Mouse (Mus musculus): ENCODE data around the gene Prss35. TPM values are rescaled to one million over a fixed set of nuclear protein-coding genes. Genes with fewer than 3 reads are reported as not detected.

Gene Prss35
- polyA plus RNA-seq, 1 experiment, result 0.05 TPM

- no peaks in the 10 kb centered on the region for H3K36me3 ChIP-seq (ENCODE audit: control insufficient read depth, insufficient read depth)
- no peaks in the 10 kb centered on the region for H3K27me3 ChIP-seq (ENCODE audit: control insufficient read depth, insufficient read depth, insufficient read length)
- no peak for TF ChIP-seq POLR2AphosphoS2 (IDR thresholded peaks at IDR 0.05; ENCODE audit: insufficient read length, low read depth)
- TF ChIP-seq MAX (IDR thresholded peaks at IDR 0.05; ENCODE audit: low read depth), result no peak
- no peak for TF ChIP-seq TCF3 (IDR thresholded peaks at IDR 0.05; ENCODE audit: insufficient read length, low read depth)
- TF ChIP-seq E2F4 (IDR thresholded peaks at IDR 0.05; ENCODE audit: insufficient read depth), result no peak
- TF ChIP-seq SRF (IDR thresholded peaks at IDR 0.05; ENCODE audit: control insufficient read depth, insufficient read length, low read depth), result no peak
- TF ChIP-seq CEBPB (IDR thresholded peaks at IDR 0.05; ENCODE audit: insufficient read depth, poor library complexity, severe bottlenecking), result no peak
- no peak for TF ChIP-seq MYOD1 (IDR thresholded peaks at IDR 0.05; ENCODE audit: control insufficient read depth in 1 of 3, insufficient read length in 2 of 3, low read depth in 2 of 3)
- H3K4me2 ChIP-seq (ENCODE audit: low read depth), result no peak overlapping the region
- H3ac ChIP-seq (ENCODE audit: control insufficient read depth, insufficient read length), result no peak overlapping the region
- H3K79me2 ChIP-seq (ENCODE audit: control insufficient read depth, insufficient read depth), result no peaks in the 10 kb centered on the region
- no peak overlapping the region for H3K4me3 ChIP-seq
These were observed 23.2 kb upstream of the Prss35 start for GRCm38 (mm10) chr9:86720227-86720626.

GRCm38 (mm10) chr9:86720794-86721193 lies 22.7 kb upstream of the Prss35 start:
- H3ac ChIP-seq (ENCODE audit: control insufficient read depth, insufficient read length), result no peak overlapping the region
- no peaks in the 10 kb centered on the region for H3K36me3 ChIP-seq (ENCODE audit: control insufficient read depth, insufficient read depth)
- no peak overlapping the region for H3K4me2 ChIP-seq (ENCODE audit: low read depth)
- no peaks in the 10 kb centered on the region for H3K79me2 ChIP-seq (ENCODE audit: control insufficient read depth, insufficient read depth)
- H3K27me3 ChIP-seq (ENCODE audit: control insufficient read depth, insufficient read depth, insufficient read length), result no peaks in the 10 kb centered on the region
- TF ChIP-seq E2F4 (IDR thresholded peaks at IDR 0.05; ENCODE audit: insufficient read depth) (no peak), MAX (IDR thresholded peaks at IDR 0.05; ENCODE audit: low read depth) (no peak), TCF12 (IDR thresholded peaks at IDR 0.05; ENCODE audit: insufficient read depth, poor library complexity, severe bottlenecking) (no peak), CEBPB (IDR thresholded peaks at IDR 0.05; ENCODE audit: insufficient read depth, poor library complexity, severe bottlenecking) (no peak), MYOD1 (IDR thresholded peaks at IDR 0.05; ENCODE audit: control insufficient read depth in 1 of 3, insufficient read length in 2 of 3, low read depth in 2 of 3) (no peak), POLR2A (IDR thresholded peaks at IDR 0.05; ENCODE audit: insufficient read length, low read depth) (no peak), REST (IDR thresholded peaks at IDR 0.05; ENCODE audit: insufficient read depth, insufficient read length) (no peak), MYOG (IDR thresholded peaks at IDR 0.05; ENCODE audit: control insufficient read depth in 1 of 3, insufficient read depth in 1 of 3, insufficient read length in 2 of 3, low read depth in 2 of 3) (no peak), USF1 (IDR thresholded peaks at IDR 0.05; ENCODE audit: low read depth) (no peak), TCF3 (IDR thresholded peaks at IDR 0.05; ENCODE audit: insufficient read length, low read depth) (no peak), SRF (IDR thresholded peaks at IDR 0.05; ENCODE audit: control insufficient read depth, insufficient read length, low read depth) (no peak), POLR2AphosphoS2 (IDR thresholded peaks at IDR 0.05; ENCODE audit: insufficient read length, low read depth) (no peak)
- H3K4me3 ChIP-seq, result no peak overlapping the region

- Histone ChIP-seq H3K36me3 (ENCODE audit: control insufficient read depth, insufficient read depth) (no peaks in the 10 kb centered on the region), H3K4me2 (ENCODE audit: low read depth) (no peak overlapping the region), H3K27me3 (ENCODE audit: control insufficient read depth, insufficient read depth, insufficient read length) (no peaks in the 10 kb centered on the region), H3K79me2 (ENCODE audit: control insufficient read depth, insufficient read depth) (no peaks in the 10 kb centered on the region), H3ac (ENCODE audit: control insufficient read depth, insufficient read length) (no peak overlapping the region), H3K4me3 (no peak overlapping the region)
- no peak for TF ChIP-seq E2F4 (IDR thresholded peaks at IDR 0.05; ENCODE audit: insufficient read depth)
- no peak for TF ChIP-seq POLR2AphosphoS2 (IDR thresholded peaks at IDR 0.05; ENCODE audit: insufficient read length, low read depth)
- TF ChIP-seq TCF3 (IDR thresholded peaks at IDR 0.05; ENCODE audit: insufficient read length, low read depth), result no peak
- no peak for TF ChIP-seq CEBPB (IDR thresholded peaks at IDR 0.05; ENCODE audit: insufficient read depth, poor library complexity, severe bottlenecking)
- TF ChIP-seq POLR2A (IDR thresholded peaks at IDR 0.05; ENCODE audit: insufficient read length, low read depth), result no peak
- TF ChIP-seq USF1 (IDR thresholded peaks at IDR 0.05; ENCODE audit: low read depth), result no peak
- TF ChIP-seq SRF (IDR thresholded peaks at IDR 0.05; ENCODE audit: control insufficient read depth, insufficient read length, low read depth), result no peak
- no peak for TF ChIP-seq REST (IDR thresholded peaks at IDR 0.05; ENCODE audit: insufficient read depth, insufficient read length)
- no peak for TF ChIP-seq MYOD1 (IDR thresholded peaks at IDR 0.05; ENCODE audit: control insufficient read depth in 1 of 3, insufficient read length in 2 of 3, low read depth in 2 of 3)
- TF ChIP-seq TCF12 (IDR thresholded peaks at IDR 0.05; ENCODE audit: insufficient read depth, poor library complexity, severe bottlenecking), result no peak
- TF ChIP-seq MYOG (IDR thresholded peaks at IDR 0.05; ENCODE audit: control insufficient read depth in 1 of 3, insufficient read depth in 1 of 3, insufficient read length in 2 of 3, low read depth in 2 of 3), result no peak
- TF ChIP-seq MAX (IDR thresholded peaks at IDR 0.05; ENCODE audit: low read depth), result no peak
These were observed 18.4 kb upstream of the Prss35 start for GRCm38 (mm10) chr9:86725066-86725465.

GRCm38 (mm10) chr9:86725604-86726380 lies 17.7 kb upstream of the Prss35 start:
- no peak for TF ChIP-seq POLR2A (IDR thresholded peaks at IDR 0.05; ENCODE audit: insufficient read length, low read depth)
- no peak for TF ChIP-seq MYOD1 (IDR thresholded peaks at IDR 0.05; ENCODE audit: control insufficient read depth in 1 of 3, insufficient read length in 2 of 3, low read depth in 2 of 3)
- TF ChIP-seq TCF12 (IDR thresholded peaks at IDR 0.05; ENCODE audit: insufficient read depth, poor library complexity, severe bottlenecking), result no peak
- TF ChIP-seq TCF3 (IDR thresholded peaks at IDR 0.05; ENCODE audit: insufficient read length, low read depth), result no peak
- no peak for TF ChIP-seq MYOG (IDR thresholded peaks at IDR 0.05; ENCODE audit: control insufficient read depth in 1 of 3, insufficient read depth in 1 of 3, insufficient read length in 2 of 3, low read depth in 2 of 3)
- TF ChIP-seq REST (IDR thresholded peaks at IDR 0.05; ENCODE audit: insufficient read depth, insufficient read length), result no peak
- TF ChIP-seq USF1 (IDR thresholded peaks at IDR 0.05; ENCODE audit: low read depth), result no peak
- no peak for TF ChIP-seq CEBPB (IDR thresholded peaks at IDR 0.05; ENCODE audit: insufficient read depth, poor library complexity, severe bottlenecking)
- no peak for TF ChIP-seq MAX (IDR thresholded peaks at IDR 0.05; ENCODE audit: low read depth)
- no peak for TF ChIP-seq E2F4 (IDR thresholded peaks at IDR 0.05; ENCODE audit: insufficient read depth)
- TF ChIP-seq SRF (IDR thresholded peaks at IDR 0.05; ENCODE audit: control insufficient read depth, insufficient read length, low read depth), result no peak
- no peak for TF ChIP-seq POLR2AphosphoS2 (IDR thresholded peaks at IDR 0.05; ENCODE audit: insufficient read length, low read depth)
- Histone ChIP-seq H3K36me3 (ENCODE audit: control insufficient read depth, insufficient read depth) (no peaks in the 10 kb centered on the region), H3K4me2 (ENCODE audit: low read depth) (no peak overlapping the region), H3ac (ENCODE audit: control insufficient read depth, insufficient read length) (no peak overlapping the region), H3K79me2 (ENCODE audit: control insufficient read depth, insufficient read depth) (no peaks in the 10 kb centered on the region), H3K27me3 (ENCODE audit: control insufficient read depth, insufficient read depth, insufficient read length) (no peaks in the 10 kb centered on the region), H3K4me3 (no peak overlapping the region)

Measured in myocyte (in vitro differentiated cells).